Mouse (Mus musculus): ENCODE data around the gene Slc22a18.

GRCm38 (mm10) chr7:143506271-143506670 lies 32.7 kb downstream of the Slc22a18 start:
- TF ChIP-seq POLR2A (IDR thresholded peaks at IDR 0.05; ENCODE audit: low read depth, low read length), result no peak
- no peak for TF ChIP-seq MAZ (IDR thresholded peaks at IDR 0.05; ENCODE audit: low read depth, low read length)
- TF ChIP-seq CTCF (conservative IDR thresholded peaks at IDR 0.05 in 1 of 2, IDR thresholded peaks at IDR 0.05 in 1 of 2; ENCODE audit: low read depth in 2 of 2, low read length in 2 of 2), result no peak
- no peak for TF ChIP-seq TBP (conservative IDR thresholded peaks at IDR 0.05; ENCODE audit: low read depth, low read length)
- no peak for TF ChIP-seq EP300 (IDR thresholded peaks at IDR 0.05; ENCODE audit: low read length)
- no peak for TF ChIP-seq HCFC1 (IDR thresholded peaks at IDR 0.05; ENCODE audit: low read depth, low read length)
- TF ChIP-seq POLR2AphosphoS2 (IDR thresholded peaks at IDR 0.05; ENCODE audit: low read depth, low read length), result no peak
- no peak for TF ChIP-seq ZC3H11A (IDR thresholded peaks at IDR 0.05; ENCODE audit: low read depth, low read length)
- no peak for TF ChIP-seq KAT2A (IDR thresholded peaks at IDR 0.05; ENCODE audit: insufficient replicate concordance, low read length)
- no peak for TF ChIP-seq NELFE (IDR thresholded peaks at IDR 0.05; ENCODE audit: low read depth, low read length)
- no peak for TF ChIP-seq MAX (IDR thresholded peaks at IDR 0.05; ENCODE audit: low read length)
